Mouse (Mus musculus) neural tube, embryonic 11.5 days (tissue): ENCODE data around the gene Rrn3. TPM values are rescaled to one million over a fixed set of nuclear protein-coding genes. Genes with fewer than 3 reads are reported as not detected.
"Not testable (repeated sequence)": the region's sequence is repeated elsewhere in the genome, so short reads cannot be mapped to it uniquely, and the experiment has no call there.

Experiments
- ATAC-seq: fragments of 200-750 bp; cut with Nextera tagmentation; 2 replicates; pipeline ENCODE4 v1.8.0; 2017; ENCODE audit warnings: moderate number of reproducible peaks, mild to moderate bottlenecking, moderate TSS enrichment, moderate library complexity; ENCODE audit not compliant: insufficient read depth, low FRiP score, low TSS enrichment
- DNase-seq: peaks from one replicate; pipeline ENCODE4 v3.0.0-alpha.2; 2015; ENCODE audit warnings: low spot score
- H3K27ac ChIP-seq: fragments of 300-500 bp; sonication (generic); 2 replicates; pipeline ENCODE4 v1.5.1; 2014; ENCODE audit warnings: low read depth, mild to moderate bottlenecking, low read length
- H3K27me3 ChIP-seq: fragments of 300-500 bp; sonication (generic); 2 replicates; pipeline ENCODE4 v1.6.1; 2014; ENCODE audit warnings: mild to moderate bottlenecking, low read length, mixed read lengths; ENCODE audit not compliant: control insufficient read depth, insufficient read depth
- H3K36me3 ChIP-seq: fragments of 300-500 bp; sonication (generic); 2 replicates; pipeline ENCODE4 v1.6.1; 2014; ENCODE audit warnings: mild to moderate bottlenecking, low read length, moderate library complexity, mixed read lengths; ENCODE audit not compliant: control insufficient read depth, insufficient read depth
- H3K4me1 ChIP-seq: fragments of 300-500 bp; sonication (generic); 2 replicates; pipeline ENCODE4 v1.6.1; 2014; ENCODE audit warnings: low read length, mixed read lengths; ENCODE audit not compliant: control insufficient read depth, insufficient read depth
- H3K4me2 ChIP-seq: fragments of 300-500 bp; sonication (generic); 2 replicates; pipeline ENCODE4 v1.6.1; 2014; ENCODE audit warnings: low read depth, mild to moderate bottlenecking, moderate library complexity
- H3K4me3 ChIP-seq: fragments of 300-500 bp; sonication (generic); 2 replicates; pipeline ENCODE4 v1.5.1; 2014; ENCODE audit warnings: low read depth, low read length
- H3K9ac ChIP-seq: fragments of 300-500 bp; sonication (generic); 2 replicates; pipeline ENCODE4 v1.6.1; 2014; ENCODE audit warnings: mild to moderate bottlenecking, low read length
- H3K9me3 ChIP-seq: fragments of 300-500 bp; sonication (generic); 2 replicates; pipeline ENCODE4 v1.6.1; 2016; ENCODE audit warnings: low read length; ENCODE audit not compliant: control insufficient read depth
- WGBS: fragments of 180-500 bp; shearing (Covaris S2); extraction: QIAGEN DNeasy Blood & Tissue Kit; methylation state at CpG from one replicate; pipeline ENCODE4 v1.1.7; 2014; 5-methylcytosine and 5-hydroxymethylcytosine counted together
- polyA plus RNA-seq: library from polyadenylated mRNA; unstranded; fragments of >200 nt; fragmentation: Nextera tagmentation; extraction: Ambion mirVana; gene quantifications from 2 replicates; pipeline ENCODE4 v1.2.1, GENCODE M21; 2014

Gene Rrn3
- polyA plus RNA-seq, result 119 and 124 TPM in 2 replicates

GRCm38 (mm10) chr16:13780353-13781036, at the start of gene Rrn3:
TSS of gene Rrn3 (plus strand) at chr16:13780708.
- ATAC-seq, result peak; percentile 98
- H3K9me3 ChIP-seq, result no peaks in the 10 kb centered on the region
- H3K27me3 ChIP-seq, result no peaks in the 10 kb centered on the region
- WGBS, result under 1% methylated on average over 57 of the region's 57 CpGs
- H3K4me1 ChIP-seq, result peaks cover 4% of the 10 kb centered on the region; the same call in 1 of the 2 replicates
- peak within 1 kb of the TSS; percentile 75 for H3K4me2 ChIP-seq
- peak; percentile 93 for DNase-seq
- H3K9ac ChIP-seq, result peak within 1 kb of the TSS; percentile 91
- H3K27ac ChIP-seq, result peak within 1 kb of the TSS; percentile 70
- H3K36me3 ChIP-seq, result peaks cover 4% of the 10 kb centered on the region
- H3K4me3 ChIP-seq, result peak within 1 kb of the TSS; percentile 86

GRCm38 (mm10) chr16:13732786-13733185, 47.7 kb upstream of the Rrn3 start:
- 91% methylated on average over 3 of the region's 3 CpGs for WGBS
- no peak for ATAC-seq

DNA sequence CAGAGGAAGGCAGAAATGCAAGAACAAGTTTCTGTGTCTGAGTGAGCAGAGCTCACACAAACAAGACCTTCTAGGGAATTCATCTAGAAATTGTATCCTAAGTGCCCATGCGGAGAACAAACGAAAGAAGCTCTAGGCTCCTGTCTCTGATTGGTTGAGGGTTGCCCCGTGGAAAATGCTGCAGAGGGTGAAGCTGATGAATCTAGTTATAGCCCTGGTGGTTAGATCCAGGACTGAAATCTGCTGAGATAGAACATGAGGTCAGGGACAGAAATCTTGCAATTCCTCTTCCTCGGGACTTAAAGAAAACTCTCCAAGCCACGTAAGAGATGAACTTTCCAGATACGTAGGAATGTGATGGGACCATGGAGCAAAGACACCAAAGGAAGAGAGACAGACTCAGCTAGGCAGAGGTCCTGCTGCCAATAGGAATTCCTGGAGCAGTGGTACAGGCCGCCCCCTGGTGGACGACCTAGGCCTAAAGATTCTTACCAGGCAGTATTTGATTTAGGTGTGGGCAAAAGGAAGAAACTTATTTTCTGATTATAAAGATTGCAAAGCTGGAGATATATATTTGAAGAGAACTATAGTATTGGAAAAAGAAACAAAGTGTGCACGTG, 46.9 kb upstream of the Rrn3 start:
- Histone ChIP-seq H3K4me3 (no peak overlapping the region), H3K27me3 (no peaks in the 10 kb centered on the region), H3K4me2 (no peak overlapping the region), H3K36me3 (no peaks in the 10 kb centered on the region), H3K4me1 (no peaks in the 10 kb centered on the region), H3K9me3 (no peaks in the 10 kb centered on the region), H3K27ac (no peak overlapping the region), H3K9ac (no peak overlapping the region)
- 23% methylated on average over 9 of the region's 9 CpGs for WGBS
- ATAC-seq (no peak), DNase-seq (peak; percentile 77)

More at GRCm38 (mm10) chr16:13732786-13733185, 47.7 kb upstream of the Rrn3 start:
- Histone ChIP-seq H3K9me3 (no peaks in the 10 kb centered on the region), H3K4me2 (no peak overlapping the region), H3K4me1 (no peaks in the 10 kb centered on the region), H3K27me3 (no peaks in the 10 kb centered on the region), H3K4me3 (no peak overlapping the region), H3K36me3 (no peaks in the 10 kb centered on the region), H3K27ac (no peak overlapping the region), H3K9ac (no peak overlapping the region)
- no peak for DNase-seq

DNA sequence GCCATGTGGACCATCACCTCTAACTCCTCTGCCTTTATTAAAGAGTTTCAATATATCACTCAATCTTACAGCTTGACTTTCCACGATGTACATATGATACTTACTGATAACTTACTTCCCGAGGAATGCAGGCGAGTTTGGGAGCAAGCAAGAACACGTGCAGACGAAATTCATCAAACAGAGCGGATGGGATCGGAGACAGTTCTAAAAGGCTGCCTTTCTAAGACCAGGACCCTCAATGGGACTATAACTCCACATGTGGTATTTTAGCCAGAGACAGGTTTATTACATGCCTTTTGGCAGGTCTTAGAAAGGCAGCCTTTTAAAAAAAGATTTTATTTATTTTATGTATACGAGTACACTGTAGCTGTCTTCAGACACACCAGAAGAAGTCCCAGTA, 44.5 kb upstream of the Rrn3 start:
- Histone ChIP-seq H3K9ac (no peak overlapping the region), H3K36me3 (no peaks in the 10 kb centered on the region), H3K4me3 (no peak overlapping the region), H3K27ac (no peak overlapping the region), H3K4me2 (no peak overlapping the region), H3K9me3 (no peaks in the 10 kb centered on the region), H3K4me1 (no peaks in the 10 kb centered on the region), H3K27me3 (no peaks in the 10 kb centered on the region)
- WGBS, result 80% methylated on average over 8 of the region's 8 CpGs
- no peak for ATAC-seq
- no peak for DNase-seq

GRCm38 (mm10) chr16:13739044-13739443, 41.5 kb upstream of the Rrn3 start:
- 73% methylated on average over 4 of the region's 4 CpGs for WGBS
- DNase-seq, H3K27me3 ChIP-seq, H3K4me2 ChIP-seq, H3K4me3 ChIP-seq, H3K27ac ChIP-seq, H3K9me3 ChIP-seq, H3K36me3 ChIP-seq, H3K9ac ChIP-seq, ATAC-seq, H3K4me1 ChIP-seq: not testable (repeated sequence)

DNA sequence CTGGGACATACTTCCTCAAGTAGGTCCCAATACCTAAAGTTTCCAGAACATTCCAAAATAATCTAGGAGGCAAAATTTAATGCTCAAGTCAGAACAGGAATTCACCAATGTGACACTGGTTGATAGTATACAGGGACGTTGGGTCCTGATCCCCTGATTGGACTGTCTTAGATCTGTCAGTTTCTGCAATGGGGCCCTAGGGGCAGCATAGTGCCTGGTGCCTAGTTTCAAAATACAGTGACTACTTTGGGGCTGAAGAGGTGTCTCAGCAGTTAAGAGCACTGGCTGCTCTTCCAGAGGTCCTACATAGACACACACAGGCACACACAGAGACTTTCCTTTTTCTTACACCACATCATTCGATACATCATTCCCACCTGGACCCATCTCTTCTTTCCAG, 39.7 kb upstream of the Rrn3 start:
- H3K27me3 ChIP-seq, result no peaks in the 10 kb centered on the region
- no peak overlapping the region for H3K4me3 ChIP-seq
- H3K9me3 ChIP-seq, result no peaks in the 10 kb centered on the region
- DNase-seq (no peak), ATAC-seq (no peak)
- no peak overlapping the region for H3K4me2 ChIP-seq
- no peak overlapping the region for H3K27ac ChIP-seq
- no peaks in the 10 kb centered on the region for H3K36me3 ChIP-seq
- WGBS, result 77% methylated on average over 2 of the region's 2 CpGs
- no peak overlapping the region for H3K9ac ChIP-seq
- no peaks in the 10 kb centered on the region for H3K4me1 ChIP-seq

DNA sequence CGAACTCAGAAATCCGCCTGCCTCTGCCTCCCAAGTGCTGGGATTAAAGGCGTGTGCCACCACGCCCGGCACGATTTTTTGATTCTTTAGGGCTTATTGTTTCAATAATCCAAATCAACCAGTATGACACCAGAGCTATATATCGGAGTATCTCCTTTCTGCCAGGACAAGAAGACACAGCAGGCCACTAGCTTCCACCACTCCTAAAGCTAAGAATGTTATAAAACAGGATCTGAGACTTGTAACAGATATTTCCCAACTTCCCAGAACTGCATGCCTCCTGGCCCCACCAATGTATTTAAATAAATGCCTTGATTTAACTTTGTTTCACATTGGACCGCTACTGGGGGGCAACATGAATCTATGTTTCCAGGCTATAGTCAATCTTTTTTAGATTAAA, 32.8 kb upstream of the Rrn3 start:
- H3K27me3 ChIP-seq, result no peaks in the 10 kb centered on the region
- no peak overlapping the region for H3K27ac ChIP-seq
- no peak overlapping the region for H3K4me2 ChIP-seq
- WGBS, result 96% methylated on average over 8 of the region's 8 CpGs
- no peak for ATAC-seq
- H3K4me1 ChIP-seq, result no peaks in the 10 kb centered on the region
- DNase-seq, result no peak
- no peaks in the 10 kb centered on the region for H3K9me3 ChIP-seq
- H3K9ac ChIP-seq, result no peak overlapping the region
- no peaks in the 10 kb centered on the region for H3K36me3 ChIP-seq
- no peak overlapping the region for H3K4me3 ChIP-seq

GRCm38 (mm10) chr16:13748124-13748523, 32.4 kb upstream of the Rrn3 start:
- WGBS, result 66% methylated on average over 3 of the region's 3 CpGs
- ATAC-seq, result no peak
- H3K36me3 ChIP-seq, result no peaks in the 10 kb centered on the region

DNA sequence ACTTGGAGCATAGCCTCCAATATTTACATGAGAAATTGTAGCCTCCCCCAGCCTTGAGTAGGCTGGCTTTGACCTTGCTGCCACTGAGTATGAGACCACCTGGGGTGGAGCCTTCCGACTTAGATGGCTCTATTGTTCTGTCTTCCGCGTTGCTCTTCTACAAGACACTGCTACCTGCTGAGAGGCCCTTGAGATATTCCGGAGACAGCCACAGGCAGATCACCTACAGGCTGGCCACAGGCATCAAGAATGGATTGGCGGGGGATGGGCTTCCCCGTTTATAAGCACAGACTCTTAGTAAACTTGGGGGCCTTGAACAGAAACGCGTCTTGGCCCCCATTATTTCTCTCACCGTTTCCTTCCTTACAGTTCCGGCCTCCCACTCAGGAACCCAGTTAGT, 31.7 kb upstream of the Rrn3 start:
- DNase-seq, H3K9me3 ChIP-seq, H3K4me3 ChIP-seq, H3K36me3 ChIP-seq, ATAC-seq, H3K27ac ChIP-seq, H3K27me3 ChIP-seq, H3K9ac ChIP-seq, H3K4me1 ChIP-seq, H3K4me2 ChIP-seq: not testable (repeated sequence)
- 21% methylated on average over 10 of the region's 10 CpGs for WGBS

More at GRCm38 (mm10) chr16:13748124-13748523, 32.4 kb upstream of the Rrn3 start:
- H3K9me3 ChIP-seq, result no peaks in the 10 kb centered on the region
- no peak for DNase-seq
- H3K9ac ChIP-seq, result no peak overlapping the region
- no peak overlapping the region for H3K4me2 ChIP-seq
- no peak overlapping the region for H3K4me3 ChIP-seq
- no peak overlapping the region for H3K27ac ChIP-seq
- H3K27me3 ChIP-seq, result no peaks in the 10 kb centered on the region
- H3K4me1 ChIP-seq, result no peaks in the 10 kb centered on the region
